Mouse (Mus musculus) erythroid progenitor cell, adult 5-6 weeks (primary cell): Measurements from ENCODE around the gene Klhl4. TPM values are rescaled to one million over a fixed set of nuclear protein-coding genes. Genes with fewer than 3 reads are reported as not detected.

Source experiments
- ATAC-seq: replicated peaks from 2 replicates; pipeline ENCODE4 v1.8.0; 2016; ENCODE audit warnings: moderate number of reproducible peaks, mild to moderate bottlenecking, moderate TSS enrichment, inconsistent platforms; ENCODE audit not compliant: poor library complexity, low FRiP score, severe bottlenecking
- total RNA-seq, 2 experiments: library from RNA; stranded (forward) in 1 of 2; stranded (reverse) in 1 of 2; fragments of 150-400 nt in 1 of 2; fragments of 186-747, 209-891 nt in 1 of 2; gene quantifications; 2 replicates each; pipeline versions ENCODE4 v1.2.3 to v1.2.4; 2015 to 2017; ENCODE audit warnings: low replicate concordance in 2 of 2

Klhl4 gene
- total RNA-seq (2015; ENCODE audit: low replicate concordance) = not detected in 2 replicates
- total RNA-seq (2017; ENCODE audit: low replicate concordance) = not detected in 2 replicates

DNA sequence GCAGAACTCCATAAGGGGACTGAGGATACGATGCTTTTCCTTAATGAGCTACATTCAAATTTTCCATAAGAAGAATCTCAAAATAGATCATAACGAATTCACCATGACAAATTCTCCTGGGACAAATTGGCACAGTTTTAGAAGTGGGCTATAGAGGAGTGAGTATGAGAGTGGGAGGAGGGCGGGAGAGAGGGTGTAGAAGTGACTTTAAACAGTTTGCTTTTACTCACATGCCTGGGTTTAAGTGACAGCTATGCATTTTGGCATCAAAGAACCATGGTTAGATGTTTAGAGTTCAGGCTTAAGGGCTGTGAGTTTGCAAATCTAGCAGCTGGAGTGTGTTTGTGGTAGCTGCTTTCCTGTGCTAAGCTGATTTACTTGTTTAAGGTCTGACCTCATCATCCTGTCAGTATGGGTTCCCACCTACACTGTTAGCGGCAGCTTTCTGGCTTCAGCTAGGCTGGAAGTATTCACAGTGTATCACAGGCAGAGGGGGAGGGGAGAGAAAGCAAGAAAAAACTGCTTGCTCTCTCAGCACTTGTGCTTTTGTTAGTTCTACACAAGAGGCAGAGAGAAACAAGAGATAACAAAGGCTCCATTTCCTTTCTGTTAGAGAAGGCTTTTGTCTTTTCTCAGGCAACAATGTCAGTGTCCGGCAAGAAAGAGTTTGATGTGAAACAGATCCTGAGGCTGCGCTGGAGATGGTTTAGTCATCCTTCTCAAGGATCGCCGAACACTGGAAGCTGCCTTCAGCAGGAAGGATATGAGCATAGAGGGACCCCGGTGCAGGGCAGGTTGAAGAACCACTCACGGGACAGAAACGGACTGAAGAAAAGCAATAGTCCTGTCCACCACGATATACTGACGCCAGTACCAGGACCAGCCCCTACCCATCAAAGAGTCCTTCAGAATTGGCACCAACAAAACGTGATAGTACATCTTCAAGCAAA lies at the start of gene Klhl4:
Gene Klhl4 (plus strand): TSS at position 552 of the 950 bp plus-strand sequence.
- no peak for ATAC-seq

DNA sequence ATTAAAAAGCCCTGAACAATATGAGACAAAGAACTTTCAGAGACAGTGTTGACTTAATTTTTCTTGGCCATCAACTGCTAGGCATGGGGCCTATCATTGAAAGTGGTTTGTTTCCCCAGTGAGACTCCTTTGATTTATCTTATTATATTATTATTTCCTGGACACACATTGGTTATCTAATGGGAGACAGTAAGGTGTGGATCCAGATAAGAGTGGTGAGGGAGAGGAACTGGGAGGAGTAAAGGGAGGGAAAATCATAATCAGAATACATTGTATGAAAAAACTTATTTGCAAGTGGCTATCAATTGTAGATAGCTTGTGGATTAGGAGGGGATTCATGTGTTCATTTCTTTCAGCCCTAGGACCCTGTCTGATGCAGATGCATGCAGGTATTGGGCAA lies 10.0 kb downstream of the Klhl4 start:
- ATAC-seq = no peak

DNA sequence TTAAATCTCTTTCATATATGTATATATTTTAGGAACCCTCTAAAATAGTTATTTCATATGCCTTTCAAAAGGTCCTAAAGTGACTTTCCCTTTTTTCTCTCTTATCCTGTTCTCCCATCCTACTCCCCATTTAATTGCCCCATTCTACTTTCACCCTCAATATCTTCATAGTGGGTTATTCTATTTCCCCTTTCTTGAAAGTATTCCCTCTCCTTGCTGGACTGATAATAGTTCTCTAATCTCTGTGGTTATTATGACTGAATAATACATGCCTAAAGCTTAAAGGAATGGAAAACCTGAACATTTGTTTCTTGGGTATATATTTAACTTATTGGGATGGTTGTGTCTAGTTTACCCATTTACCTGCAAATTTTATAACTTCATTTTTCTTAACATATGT lies 12.6 kb downstream of the Klhl4 start:
- no peak for ATAC-seq

DNA sequence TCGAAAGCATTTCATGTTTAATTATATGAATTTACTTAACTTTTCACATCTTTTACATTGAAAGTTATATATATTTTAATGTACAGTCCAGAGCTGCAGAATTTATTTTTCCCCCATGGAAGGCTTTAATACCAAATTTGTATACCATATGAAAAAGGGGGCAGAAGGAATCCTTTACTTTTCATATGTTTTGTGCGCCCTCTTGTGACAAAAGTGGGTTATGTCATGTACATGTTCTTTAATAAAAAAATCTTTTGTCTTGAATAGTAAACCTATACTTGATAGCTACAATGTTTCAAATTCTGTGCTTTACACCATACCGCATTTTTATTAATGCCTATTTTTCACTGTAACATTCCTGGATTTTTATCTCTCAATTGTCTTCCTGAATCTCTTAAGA lies 84.0 kb downstream of the Klhl4 start:
- ATAC-seq = no peak

DNA sequence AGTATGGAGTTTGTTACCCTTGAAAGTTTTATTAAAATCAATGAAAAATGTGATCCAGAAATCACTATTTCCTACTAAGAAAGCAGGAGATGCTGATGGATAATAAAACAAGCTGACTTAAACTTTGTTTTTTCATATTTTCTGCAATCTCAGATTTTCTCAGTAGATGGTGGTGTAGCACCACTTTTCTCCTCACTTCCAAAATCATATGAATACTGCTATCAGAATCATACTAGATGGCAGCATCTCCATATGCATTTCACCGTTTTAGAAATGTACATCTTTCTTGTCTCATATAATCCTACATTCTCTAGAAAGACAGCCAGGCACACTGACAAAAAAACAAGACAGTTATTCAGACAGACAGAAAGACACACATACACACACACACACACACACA lies 108.2 kb downstream of the Klhl4 start:
- no peak for ATAC-seq
